Mouse (Mus musculus) forebrain, embryonic 10.5 days (tissue): ENCODE data around the gene Amn. TPM values are rescaled to one million over a fixed set of nuclear protein-coding genes. Genes with fewer than 3 reads are reported as not detected.

ENCODE experiments used
- DNase-seq: peaks from one replicate; pipeline ENCODE4 v3.0.0-alpha.2; 2017; ENCODE audit warnings: low spot score; ENCODE audit errors: extremely low spot score
- H3K27ac ChIP-seq: fragments of 300-500 bp; sonication (generic); 2 replicates; pipeline ENCODE4 v1.5.1; 2016; ENCODE audit warnings: mild to moderate bottlenecking
- H3K27me3 ChIP-seq: fragments of 300-500 bp; sonication (generic); 2 replicates; pipeline ENCODE4 v1.6.1; 2016; ENCODE audit warnings: mild to moderate bottlenecking; ENCODE audit not compliant: poor library complexity, severe bottlenecking
- H3K36me3 ChIP-seq: fragments of 300-500 bp; sonication (generic); replicated peaks from 2 replicates; pipeline ENCODE4 v1.6.1; 2016; ENCODE audit warnings: mild to moderate bottlenecking, moderate library complexity
- H3K4me1 ChIP-seq: fragments of 300-500 bp; sonication (generic); 2 replicates; pipeline ENCODE4 v1.6.1; 2016
- H3K4me3 ChIP-seq: fragments of 300-500 bp; sonication (generic); 2 replicates; pipeline ENCODE4 v1.5.1; 2016; ENCODE audit warnings: mild to moderate bottlenecking, moderate library complexity
- H3K9me3 ChIP-seq: fragments of 300-500 bp; sonication (generic); 2 replicates; pipeline ENCODE4 v1.6.1; 2016; ENCODE audit warnings: mild to moderate bottlenecking, moderate library complexity
- whole genome bisulfite sequencing: fragments of 180-500 bp; shearing (Covaris S2); methylation state at CpG from one replicate; pipeline ENCODE4 v1.1.7; 2016; 5-methylcytosine and 5-hydroxymethylcytosine counted together
- polyA plus RNA-seq: library from polyadenylated mRNA; unstranded; fragments of >200 nt; fragmentation: Nextera tagmentation; extraction: Ambion mirVana; gene quantifications from 2 replicates; pipeline ENCODE4 v1.2.1, GENCODE M21; 2016

The Amn gene
- polyA plus RNA-seq: 0.21 and 0.45 TPM in 2 replicates

DNA sequence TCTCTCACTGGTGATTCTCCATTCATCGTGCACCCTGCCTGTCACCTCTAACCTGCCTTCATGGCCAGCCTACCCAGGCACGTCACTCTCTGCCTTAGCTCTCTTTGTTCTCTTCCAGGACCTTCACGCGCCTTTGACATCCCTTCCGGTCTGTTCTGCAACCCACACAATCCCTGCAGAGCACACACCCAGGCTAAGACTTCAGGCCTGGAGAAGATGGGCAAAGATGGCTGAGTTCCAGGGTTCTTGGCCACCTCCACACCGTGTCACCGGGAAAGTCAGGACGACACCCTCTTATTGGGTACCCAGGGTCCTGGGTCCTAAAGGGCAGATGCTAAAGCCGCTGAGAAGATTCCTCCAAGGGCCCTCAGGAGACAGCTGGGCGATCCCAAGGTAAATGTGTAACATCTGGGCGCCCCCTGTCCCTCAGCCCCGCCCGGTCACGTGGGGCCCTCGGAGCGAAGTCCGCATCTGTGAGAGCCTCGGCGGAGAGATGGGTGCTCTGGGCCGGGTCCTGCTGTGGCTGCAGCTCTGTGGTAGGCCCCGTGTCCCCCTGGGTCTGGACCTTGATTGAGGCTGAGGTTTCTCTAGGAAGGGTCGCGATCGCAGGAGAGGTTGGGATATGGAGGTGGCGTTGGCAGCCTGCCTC, at the start of gene Amn:
TSS of gene Amn (plus strand) at position 467 of the 649 bp plus-strand sequence.
- no peak for DNase-seq
- peaks cover 83% of the 10 kb centered on the region for H3K27me3 ChIP-seq
- H3K4me3 ChIP-seq: peak within 1 kb of the TSS; percentile 25
- H3K27ac ChIP-seq: no peak within 1 kb of the TSS
- WGBS: 36% methylated on average over 25 of the region's 25 CpGs
- no peaks in the 10 kb centered on the region for H3K9me3 ChIP-seq
- 0 out of 2 replicates have a peak, but pooled peaks cover 9% of the 10 kb centered on the region for H3K36me3 ChIP-seq
- H3K4me1 ChIP-seq: peaks cover 61% of the 10 kb centered on the region

DNA sequence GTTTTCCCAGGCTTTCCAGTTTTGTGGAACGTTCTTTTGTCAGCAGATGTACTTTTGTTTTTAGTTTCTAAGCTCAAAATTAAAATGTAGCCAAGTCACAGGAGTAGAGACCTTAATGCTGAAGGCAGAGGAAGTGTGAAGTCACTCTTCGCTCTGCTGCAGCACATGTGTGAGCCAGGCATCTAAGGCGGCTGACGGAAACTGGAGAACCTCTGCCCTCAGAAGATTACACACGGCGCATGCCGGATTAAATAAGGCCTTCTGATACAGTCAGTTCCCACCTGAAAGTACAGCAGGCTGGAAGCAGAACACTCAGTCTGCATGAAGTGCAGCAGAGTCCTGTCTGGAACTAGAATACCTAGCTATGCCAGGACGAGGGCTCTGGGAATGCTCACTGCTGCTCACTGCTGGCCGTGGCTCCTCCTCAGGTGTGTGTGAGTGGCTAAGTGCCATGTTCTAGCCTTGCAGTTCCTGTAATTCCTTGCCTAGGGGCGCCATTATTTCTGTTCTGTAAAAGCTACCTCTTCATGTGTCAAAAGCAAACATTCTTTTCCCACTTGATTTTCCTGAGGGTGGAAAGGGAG, 45.6 kb upstream of the Amn start:
- no peak for DNase-seq
- no peak overlapping the region for H3K27ac ChIP-seq
- peaks cover 50% of the 10 kb centered on the region for H3K36me3 ChIP-seq

DNA sequence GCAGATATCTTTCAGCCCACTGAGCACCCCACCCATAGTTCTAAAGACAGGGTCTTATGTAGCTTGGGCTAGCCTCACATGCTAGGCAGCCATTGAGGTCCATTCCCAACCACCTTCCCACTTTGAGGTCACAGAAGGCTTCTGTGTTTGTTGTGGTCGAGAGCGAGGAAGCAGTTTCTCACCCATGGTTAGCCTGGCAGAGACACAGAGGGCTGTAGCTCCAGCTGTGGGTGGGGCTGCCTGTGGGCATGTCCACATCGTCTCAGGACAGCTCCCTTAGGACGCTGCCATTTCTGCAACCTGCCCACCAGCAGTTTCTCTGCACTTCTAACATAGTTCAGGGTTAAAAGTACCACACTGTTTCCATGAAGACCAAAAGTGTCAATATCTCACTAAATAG, 43.5 kb upstream of the Amn start:
- Histone ChIP-seq H3K9me3 (peaks cover 2% of the 10 kb centered on the region; the same call in 1 of the 2 replicates), H3K36me3 (peaks cover 29% of the 10 kb centered on the region), H3K27ac (no peak overlapping the region), H3K4me3 (no peak overlapping the region), H3K4me1 (no peaks in the 10 kb centered on the region), H3K27me3 (no peaks in the 10 kb centered on the region)
- 84% methylated on average over 4 of the region's 4 CpGs for WGBS
- DNase-seq: no peak

More for the DNA sequence above, 45.6 kb upstream of the Amn start:
- H3K9me3 ChIP-seq: peaks cover 17% of the 10 kb centered on the region; the same call in 1 of the 2 replicates
- H3K4me3 ChIP-seq: no peak overlapping the region
- no peaks in the 10 kb centered on the region for H3K27me3 ChIP-seq
- H3K4me1 ChIP-seq: no peaks in the 10 kb centered on the region
- WGBS: 84% methylated on average over 10 of the region's 10 CpGs

DNA sequence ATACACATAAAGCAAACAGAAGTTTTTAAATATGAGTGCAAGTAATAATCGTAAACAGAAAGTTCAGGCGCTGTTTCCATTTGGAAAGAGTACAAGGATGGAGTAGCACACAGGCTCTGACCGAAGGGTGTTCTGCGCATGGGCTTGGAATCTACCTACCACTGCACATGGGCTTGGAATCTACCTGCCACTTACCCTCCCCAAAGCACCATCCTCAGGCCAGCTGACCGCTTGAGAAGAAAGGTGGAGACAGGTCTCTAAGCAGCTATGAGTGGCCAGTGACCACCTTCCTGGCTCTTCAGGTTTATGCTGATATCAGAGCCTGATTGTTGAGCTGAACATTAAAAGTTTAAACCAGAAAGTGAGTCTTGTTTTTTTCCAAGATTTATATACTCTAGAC, 42.4 kb upstream of the Amn start:
- Histone ChIP-seq H3K4me3 (no peak overlapping the region), H3K27ac (no peak overlapping the region), H3K4me1 (no peaks in the 10 kb centered on the region), H3K9me3 (no peaks in the 10 kb centered on the region), H3K27me3 (no peaks in the 10 kb centered on the region), H3K36me3 (peaks cover 20% of the 10 kb centered on the region)
- WGBS: 94% methylated on average over 5 of the region's 5 CpGs
- no peak for DNase-seq

DNA sequence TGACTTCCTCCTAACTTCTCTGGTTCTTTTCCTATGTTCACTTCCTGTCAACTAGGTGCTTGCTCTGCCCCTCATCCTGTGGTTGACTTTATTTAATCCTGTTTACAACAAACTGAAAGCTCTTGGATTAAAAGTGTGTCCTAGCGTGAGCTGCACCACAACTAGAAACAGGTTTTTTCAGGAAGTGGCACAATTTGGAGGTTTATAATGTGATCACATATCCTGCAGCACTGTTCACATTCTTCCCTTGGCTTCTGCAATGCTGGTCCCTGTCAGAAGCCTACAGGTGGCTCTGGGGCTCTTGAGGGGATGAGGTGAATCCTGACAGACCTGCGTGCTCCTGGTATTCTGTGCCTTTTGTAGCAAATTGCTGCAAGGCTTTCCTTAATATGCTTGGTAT, 40.1 kb upstream of the Amn start:
- Histone ChIP-seq H3K36me3 (peaks cover 25% of the 10 kb centered on the region), H3K27me3 (no peaks in the 10 kb centered on the region), H3K27ac (no peak overlapping the region), H3K9me3 (no peaks in the 10 kb centered on the region), H3K4me1 (no peaks in the 10 kb centered on the region), H3K4me3 (no peak overlapping the region)
- no peak for DNase-seq
- WGBS: 90% methylated on average over 2 of the region's 2 CpGs

DNA sequence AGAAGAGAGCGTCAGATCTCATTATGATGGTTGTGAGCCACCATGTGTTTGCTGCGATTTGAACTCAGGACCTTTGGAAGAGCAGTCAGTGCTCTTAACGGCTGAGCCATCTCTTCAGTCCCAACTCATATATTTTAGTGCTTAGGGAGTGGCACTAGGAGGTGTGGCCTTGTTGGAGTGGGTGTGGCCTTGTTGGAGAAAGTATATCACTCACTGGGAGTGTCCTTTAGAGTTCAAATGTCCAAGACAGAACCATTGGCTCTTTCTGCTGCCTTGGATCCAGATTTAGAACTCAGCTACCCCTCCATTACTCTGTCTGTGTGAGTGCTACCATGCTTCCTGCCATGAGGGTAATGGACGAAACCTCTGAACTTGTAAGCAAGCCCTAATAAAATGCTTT, 37.1 kb upstream of the Amn start:
- Histone ChIP-seq H3K27ac (no peak overlapping the region), H3K4me3 (no peak overlapping the region), H3K9me3 (no peaks in the 10 kb centered on the region), H3K4me1 (peaks cover 9% of the 10 kb centered on the region), H3K36me3 (peaks cover 37% of the 10 kb centered on the region), H3K27me3 (no peaks in the 10 kb centered on the region)
- DNase-seq: no peak
- WGBS: 96% methylated on average over 4 of the region's 4 CpGs

DNA sequence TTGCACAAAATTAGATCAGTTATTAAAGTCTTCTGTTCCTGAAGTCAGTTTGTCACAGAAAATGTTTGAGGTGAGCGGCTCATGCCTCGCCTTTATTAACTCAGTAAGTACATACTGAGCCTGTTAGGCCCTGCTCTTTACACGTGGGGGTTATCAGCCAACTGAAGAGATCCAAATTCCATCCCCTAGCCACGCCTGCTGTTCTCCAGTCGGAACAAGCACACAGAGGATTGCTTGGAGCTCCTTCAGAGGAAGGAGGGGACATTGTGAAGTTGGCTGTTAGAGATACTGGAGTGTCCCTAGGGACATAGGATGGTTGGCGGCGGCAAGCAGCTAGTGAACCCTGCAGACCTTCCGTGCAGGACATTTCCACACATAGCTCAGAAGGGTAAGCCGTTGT, 36.5 kb upstream of the Amn start:
- DNase-seq: no peak
- H3K27ac ChIP-seq: no peak overlapping the region
- peaks cover 43% of the 10 kb centered on the region for H3K36me3 ChIP-seq
- H3K9me3 ChIP-seq: no peaks in the 10 kb centered on the region
- H3K4me1 ChIP-seq: peaks cover 10% of the 10 kb centered on the region
- H3K27me3 ChIP-seq: no peaks in the 10 kb centered on the region
- no peak overlapping the region for H3K4me3 ChIP-seq
- whole genome bisulfite sequencing: 87% methylated on average over 9 of the region's 9 CpGs

DNA sequence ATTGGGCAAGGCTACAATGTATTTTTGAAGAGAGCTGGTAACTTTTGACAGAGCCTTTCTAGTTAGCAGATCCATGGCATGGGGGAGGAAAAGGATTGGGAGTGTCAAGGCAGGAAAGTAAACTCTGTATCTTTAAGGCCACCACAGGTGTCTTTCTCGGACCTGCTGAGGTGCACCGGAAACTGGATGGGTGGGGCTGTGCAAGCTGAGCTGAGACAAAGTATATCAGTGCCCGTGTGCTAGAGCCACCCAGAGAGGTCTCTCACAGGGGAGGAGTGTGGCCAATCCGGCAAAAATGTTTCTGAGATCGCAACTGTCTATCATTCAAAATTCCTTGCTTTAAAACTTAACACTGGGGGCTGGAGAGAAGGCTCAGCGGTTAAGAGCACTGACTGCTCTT, 35.3 kb upstream of the Amn start:
- H3K36me3 ChIP-seq: peaks cover 55% of the 10 kb centered on the region
- DNase-seq: no peak
- no peak overlapping the region for H3K27ac ChIP-seq
- H3K4me1 ChIP-seq: peaks cover 10% of the 10 kb centered on the region
- no peaks in the 10 kb centered on the region for H3K27me3 ChIP-seq
- 95% methylated on average over 6 of the region's 6 CpGs for WGBS
- no peaks in the 10 kb centered on the region for H3K9me3 ChIP-seq
- H3K4me3 ChIP-seq: no peak overlapping the region

DNA sequence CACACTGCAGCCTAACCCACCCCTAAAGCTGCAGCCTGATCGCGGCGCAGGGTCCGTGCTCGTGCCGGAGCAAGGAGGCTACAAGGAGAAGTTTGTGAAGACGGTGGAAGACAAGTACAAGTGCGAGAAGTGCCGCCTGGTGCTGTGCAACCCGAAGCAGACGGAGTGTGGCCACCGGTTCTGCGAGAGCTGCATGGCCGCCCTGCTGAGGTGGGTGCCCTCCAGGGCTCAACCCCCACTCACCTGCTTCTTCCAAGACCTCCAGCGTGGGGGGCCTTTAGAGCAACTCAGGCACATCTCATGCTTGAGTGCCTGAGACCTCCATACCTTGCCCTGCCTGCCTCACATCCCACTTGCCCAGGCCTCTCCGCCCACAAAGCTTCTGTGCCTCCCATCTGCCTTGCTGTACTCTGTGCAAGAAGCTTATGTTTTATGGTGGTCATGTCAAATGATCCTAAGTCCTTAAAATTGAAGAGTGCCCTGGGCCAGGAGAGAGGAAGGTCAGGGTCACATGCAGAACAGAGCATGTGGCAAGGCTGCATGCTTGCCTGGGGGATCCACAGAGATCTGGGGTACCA, 33.2 kb upstream of the Amn start:
- H3K36me3 ChIP-seq: peaks cover 73% of the 10 kb centered on the region
- no peaks in the 10 kb centered on the region for H3K9me3 ChIP-seq
- H3K27ac ChIP-seq: no peak overlapping the region
- WGBS: 91% methylated on average over 16 of the region's 16 CpGs
- no peak for DNase-seq
- H3K4me3 ChIP-seq: no peak overlapping the region
- H3K4me1 ChIP-seq: peaks cover 10% of the 10 kb centered on the region
- H3K27me3 ChIP-seq: no peaks in the 10 kb centered on the region

DNA sequence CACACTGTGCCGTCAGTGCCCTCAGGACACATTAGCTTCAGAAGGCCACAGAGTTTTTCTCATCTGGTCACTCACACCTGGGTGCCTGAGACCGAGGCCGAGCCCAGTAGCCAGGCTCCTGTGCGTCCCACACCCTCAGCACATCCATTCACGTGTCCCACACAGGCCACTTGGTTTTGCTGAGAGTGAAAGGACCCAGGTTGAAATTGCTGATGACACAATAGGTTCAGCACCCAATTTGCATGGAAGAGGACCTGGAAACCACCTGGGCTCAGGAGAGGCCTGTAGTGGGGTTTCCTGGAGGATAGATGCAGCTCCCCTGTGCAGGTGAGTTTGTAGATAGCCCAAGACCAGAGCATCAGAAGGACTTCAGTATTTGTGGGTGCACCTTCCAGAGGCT, 32.5 kb upstream of the Amn start:
- 88% methylated on average over 5 of the region's 5 CpGs for WGBS
- no peaks in the 10 kb centered on the region for H3K9me3 ChIP-seq
- H3K27ac ChIP-seq: 0 out of 2 replicates have a peak overlapping the region, but pooled peaks have one; percentile 44
- H3K4me1 ChIP-seq: peaks cover 10% of the 10 kb centered on the region
- DNase-seq: no peak
- H3K4me3 ChIP-seq: no peak overlapping the region
- peaks cover 80% of the 10 kb centered on the region for H3K36me3 ChIP-seq
- no peaks in the 10 kb centered on the region for H3K27me3 ChIP-seq

DNA sequence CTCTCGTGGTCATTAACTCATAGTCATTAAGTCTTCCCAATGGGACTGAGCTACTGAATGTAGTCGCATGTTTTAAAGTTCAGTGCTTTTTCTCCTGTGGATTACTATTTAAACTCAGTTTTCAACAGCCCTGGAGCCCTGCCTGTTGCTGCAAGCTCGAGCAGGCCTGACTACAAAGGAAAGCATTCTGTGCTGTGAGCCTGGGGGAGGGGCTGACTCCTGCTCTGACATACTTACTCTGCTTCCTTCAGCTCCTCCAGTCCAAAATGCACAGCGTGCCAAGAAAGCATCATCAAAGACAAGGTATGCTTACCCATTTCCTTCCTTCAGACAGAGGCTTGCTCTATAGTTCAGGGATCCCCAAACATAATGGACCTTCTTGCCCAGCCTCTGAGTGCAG, 32.1 kb upstream of the Amn start:
- Histone ChIP-seq H3K36me3 (peaks cover 82% of the 10 kb centered on the region), H3K9me3 (no peaks in the 10 kb centered on the region), H3K4me1 (peaks cover 10% of the 10 kb centered on the region), H3K4me3 (no peak overlapping the region), H3K27me3 (no peaks in the 10 kb centered on the region), H3K27ac (0 out of 2 replicates have a peak overlapping the region, but pooled peaks have one; percentile 44)
- no peak for DNase-seq
- 55% methylated on average over 4 of the region's 4 CpGs for WGBS

DNA sequence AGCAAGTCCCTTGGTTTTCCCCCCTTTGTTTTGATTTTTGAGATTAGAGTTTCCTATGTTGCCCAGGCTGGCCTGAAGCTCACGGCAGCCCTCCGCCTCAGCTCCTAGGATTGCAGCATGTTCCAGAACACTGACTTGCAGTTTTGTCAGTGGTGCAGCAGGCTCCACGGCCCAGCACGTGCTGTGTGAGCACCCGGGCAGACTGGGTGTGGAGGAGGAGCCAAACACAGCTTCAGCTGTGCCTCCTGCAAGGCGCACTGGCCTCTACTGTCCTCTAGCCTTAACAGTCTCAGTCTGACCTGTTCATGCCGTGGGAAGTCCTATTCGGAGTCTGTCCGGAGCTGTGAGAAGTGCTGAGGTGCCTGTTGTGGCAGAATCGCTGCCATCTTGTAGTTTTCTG, 31.0 kb upstream of the Amn start:
- no peak overlapping the region for H3K4me3 ChIP-seq
- peaks cover 10% of the 10 kb centered on the region for H3K4me1 ChIP-seq
- 92% methylated on average over 10 of the region's 10 CpGs for WGBS
- no peak for DNase-seq
- no peak overlapping the region for H3K27ac ChIP-seq
- H3K36me3 ChIP-seq: peaks cover 87% of the 10 kb centered on the region
- no peaks in the 10 kb centered on the region for H3K9me3 ChIP-seq
- H3K27me3 ChIP-seq: no peaks in the 10 kb centered on the region

DNA sequence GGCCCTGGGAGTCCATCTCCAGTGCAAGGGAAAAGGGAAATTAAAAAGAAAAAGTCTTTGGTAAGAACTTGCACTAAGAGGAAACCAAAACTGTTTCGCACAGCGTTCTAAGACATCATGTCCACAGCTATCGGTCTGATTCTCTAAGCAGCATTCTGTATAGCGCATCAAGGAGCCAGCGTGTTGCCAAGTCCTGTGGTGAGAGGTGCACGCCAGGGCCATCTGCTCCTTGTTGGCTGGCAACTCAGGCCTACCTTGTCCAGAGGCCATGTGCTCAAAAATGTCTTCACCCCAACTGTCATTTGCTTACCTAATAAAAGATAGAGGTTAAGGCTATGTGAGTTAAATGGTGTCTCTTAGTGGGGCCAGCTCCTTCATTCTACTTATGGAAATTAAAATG, 29.0 kb upstream of the Amn start:
- peaks cover 93% of the 10 kb centered on the region for H3K36me3 ChIP-seq

More for the DNA sequence above, 29.0 kb upstream of the Amn start:
- H3K9me3 ChIP-seq: no peaks in the 10 kb centered on the region
- H3K27ac ChIP-seq: no peak overlapping the region
- no peak for DNase-seq
- peaks cover 10% of the 10 kb centered on the region for H3K4me1 ChIP-seq
- no peak overlapping the region for H3K4me3 ChIP-seq
- WGBS: 97% methylated on average over 6 of the region's 6 CpGs
- no peaks in the 10 kb centered on the region for H3K27me3 ChIP-seq
